Mouse (Mus musculus) natural killer cell, adult 2 months (primary cell): ENCODE results near the gene Ugcg.
"Not testable (repeated sequence)": the region's sequence is repeated elsewhere in the genome, so short reads cannot be mapped to it uniquely, and the experiment has no call there.

Source experiments
- DNase-seq, 2 experiments: peaks; one replicate each; pipeline ENCODE4 v3.0.0; 2022; ENCODE audit warnings: low spot score in 2 of 2

Ugcg gene

GRCm38 (mm10) chr4:59257866-59258265 lies 68.8 kb downstream of the Ugcg start:
- DNase-seq = peak; percentile 44 to 72

GRCm38 (mm10) chr4:59258771-59259170 lies 69.7 kb downstream of the Ugcg start:
- no peak for DNase-seq

- DNase-seq = no peak
These were observed 70.7 kb downstream of the Ugcg start for GRCm38 (mm10) chr4:59259806-59260205.

- DNase-seq = peak; percentile 88 to 92
These were observed 71.9 kb downstream of the Ugcg start for GRCm38 (mm10) chr4:59260871-59261515.

GRCm38 (mm10) chr4:59261582-59261981 lies 72.5 kb downstream of the Ugcg start:
- DNase-seq = not testable (repeated sequence)

GRCm38 (mm10) chr4:59262156-59262555 lies 73.1 kb downstream of the Ugcg start:
- DNase-seq = no peak

GRCm38 (mm10) chr4:59263418-59263817 lies 74.4 kb downstream of the Ugcg start:
- no peak for DNase-seq

GRCm38 (mm10) chr4:59264611-59265095 lies 75.6 kb downstream of the Ugcg start:
- peak; percentile 76 to 92 for DNase-seq

- DNase-seq = peak; percentile 83 to 91
These were observed 76.1 kb downstream of the Ugcg start for GRCm38 (mm10) chr4:59265182-59265581.

- DNase-seq = peak; percentile 75 to 81
These were observed 76.6 kb downstream of the Ugcg start for GRCm38 (mm10) chr4:59265631-59266030.
